Mouse (Mus musculus) Patski (cell line): Measurements from ENCODE around the gene Ern1. TPM values are rescaled to one million over a fixed set of nuclear protein-coding genes. Genes with fewer than 3 reads are reported as not detected.
"Not testable (repeated sequence)": the region's sequence is repeated elsewhere in the genome, so short reads cannot be mapped to it uniquely, and the experiment has no call there.

Experiments used
- ATAC-seq: fragments of 100-300 bp; one replicate; pipeline ENCODE4 v1.8.0; 2021
- CTCF ChIA-PET: fragments of 350-600 bp; sonication (Branson Sonifier 250); formaldehyde crosslinking; loops from one replicate; lab custom pipeline; 2022; ENCODE audit warnings: inconsistent platforms; lab: Charles Lee
- POLR2A ChIA-PET: fragments of 350-600 bp; sonication (Branson Sonifier 250); formaldehyde crosslinking; loops from one replicate; lab custom pipeline; 2022; ENCODE audit warnings: antibody characterized with exemption, inconsistent platforms; lab: Charles Lee
- DNase-seq: peaks from one replicate; pipeline ENCODE4 v3.0.0-alpha.2; 2011; ENCODE audit warnings: low read depth, low spot score
- H3K27me3 ChIP-seq: fragments of 371-371 bp; one replicate; pipeline ENCODE4 v1.5.1; 2021
- CTCF ChIP-seq: fragments of 100-300 bp; IDR thresholded peaks from one replicate; pipeline ENCODE4 v1.5.1; 2021
- in situ Hi-C: fragments of 300-500 bp; cut with MboI; formaldehyde crosslinking; loops from 3 replicates; pipeline ENCODE4 v1.11.1; 2018; ENCODE audit warnings: low pct_unique_long_range_greater_than_20kb, mixed read lengths
- polyA plus RNA-seq: library from polyadenylated mRNA; unstranded; gene quantifications from one replicate; pipeline ENCODE4 v1.2.3, GENCODE M21; 2021

Gene Ern1
- polyA plus RNA-seq, 1 experiment from 2014 or later = 12.4 TPM

DNA sequence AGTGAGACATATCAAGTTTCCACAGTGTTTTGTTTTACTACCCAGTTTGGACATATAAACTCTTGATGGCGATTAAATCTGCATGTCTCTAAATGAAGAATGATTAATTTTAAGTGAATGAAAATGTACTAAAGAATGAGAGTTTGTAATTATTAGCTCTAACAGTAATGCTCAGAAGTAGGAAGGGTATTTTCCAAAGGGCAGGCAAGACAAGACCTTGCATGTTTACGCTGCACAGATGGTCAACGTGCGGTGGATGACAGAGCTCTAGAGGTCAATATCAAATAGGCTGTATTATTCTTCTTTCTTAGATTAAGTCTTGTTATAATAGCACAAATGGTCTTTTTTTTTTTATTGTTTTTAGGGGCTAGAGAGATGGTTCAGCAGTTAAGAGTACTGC, 21.7 kb downstream of the Ern1 start:
- no peak for TF ChIP-seq CTCF
- ChIA-PET POLR2A (no interaction called here), CTCF (no interaction called here)
- DNase-seq (no peak), ATAC-seq (no peak)
- H3K27me3 ChIP-seq = no peaks in the 10 kb centered on the region
- in situ Hi-C loops = no loop called here

DNA sequence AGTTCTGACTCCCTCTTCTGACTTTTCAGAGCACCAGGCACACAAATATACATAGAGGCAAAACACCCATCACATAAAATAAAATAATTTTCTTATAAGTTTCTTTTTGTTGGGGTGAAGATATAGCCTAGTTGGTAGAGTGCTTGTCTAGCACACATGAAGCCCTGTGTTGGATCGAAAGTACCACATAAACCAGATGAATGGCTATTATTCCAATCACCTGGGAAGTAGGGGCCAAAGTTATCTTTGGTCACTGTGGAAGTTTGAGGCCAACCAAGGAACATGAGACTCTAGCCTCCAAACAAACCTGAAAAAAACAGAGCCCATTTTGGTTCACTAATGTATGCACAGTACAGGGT, 22.1 kb downstream of the Ern1 start:
- TF ChIP-seq CTCF = no peak

DNA sequence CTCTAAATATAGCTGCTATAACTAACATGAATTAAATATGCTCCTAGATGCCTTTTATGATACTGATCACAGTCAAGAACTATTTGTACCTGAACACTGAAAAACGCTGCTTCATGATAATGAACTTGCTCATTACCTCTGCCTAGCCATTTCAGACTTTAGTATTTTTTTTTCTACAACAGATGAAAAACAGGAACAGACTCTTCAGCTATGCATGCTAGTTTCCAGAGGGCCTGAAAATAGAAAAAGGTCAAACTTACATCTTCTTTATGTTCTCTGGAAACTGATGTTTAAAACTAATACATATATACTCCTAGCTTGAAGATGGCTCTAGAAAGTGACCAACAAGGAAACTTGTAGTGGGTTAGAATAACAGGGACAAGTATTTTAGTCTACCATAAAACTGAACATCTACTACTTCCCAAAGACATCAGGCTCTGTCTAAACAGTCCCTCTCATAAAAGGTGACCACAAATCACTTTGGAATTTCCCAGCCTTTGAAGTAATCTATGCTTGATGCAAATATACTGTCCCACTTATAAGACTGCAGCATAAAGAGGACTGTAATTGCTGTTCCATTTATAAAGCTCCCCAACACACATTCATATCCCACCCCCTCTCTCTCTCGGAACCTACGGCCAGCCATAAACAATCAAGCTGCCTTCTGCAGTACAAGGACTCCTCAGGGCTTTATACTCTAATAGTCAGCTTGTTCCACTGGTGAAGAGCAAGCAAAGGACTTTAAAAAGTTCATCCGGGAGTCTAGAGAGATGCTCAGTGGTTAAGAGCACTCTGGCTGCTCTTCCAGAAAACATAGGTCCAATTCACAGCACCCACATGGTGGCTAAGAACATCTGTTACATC, 22.7 kb downstream of the Ern1 start:
- no peaks in the 10 kb centered on the region for H3K27me3 ChIP-seq
- ChIA-PET POLR2A (no interaction called here), CTCF (interaction anchor here (1.4 to 1.5 kb wide), 3 partner anchors 15 to 42 kb away, joined by 3 to 4 read pairs (median 3); no protein-coding TSS in a partner anchor)
- in situ Hi-C loops = no loop called here
- no peak for TF ChIP-seq CTCF
- ATAC-seq (no peak), DNase-seq (no peak)

More for the DNA sequence above, 22.1 kb downstream of the Ern1 start:
- DNase-seq = no peak
- CTCF ChIA-PET = no interaction called here
- in situ Hi-C loops = no loop called here
- POLR2A ChIA-PET = no interaction called here
- no peak for ATAC-seq
- no peaks in the 10 kb centered on the region for H3K27me3 ChIP-seq

GRCm38 (mm10) chr11:106463845-106464244, 23.8 kb downstream of the Ern1 start:
- DNase-seq = no peak
- H3K27me3 ChIP-seq = no peaks in the 10 kb centered on the region
- no peak for ATAC-seq
- ChIA-PET POLR2A (no interaction called here), CTCF (interaction anchor here (1.4 to 1.5 kb wide), 3 partner anchors 16 to 41 kb away, joined by 3 to 4 read pairs (median 3); no protein-coding TSS in a partner anchor)
- in situ Hi-C loops = no loop called here
- no peak for TF ChIP-seq CTCF

DNA sequence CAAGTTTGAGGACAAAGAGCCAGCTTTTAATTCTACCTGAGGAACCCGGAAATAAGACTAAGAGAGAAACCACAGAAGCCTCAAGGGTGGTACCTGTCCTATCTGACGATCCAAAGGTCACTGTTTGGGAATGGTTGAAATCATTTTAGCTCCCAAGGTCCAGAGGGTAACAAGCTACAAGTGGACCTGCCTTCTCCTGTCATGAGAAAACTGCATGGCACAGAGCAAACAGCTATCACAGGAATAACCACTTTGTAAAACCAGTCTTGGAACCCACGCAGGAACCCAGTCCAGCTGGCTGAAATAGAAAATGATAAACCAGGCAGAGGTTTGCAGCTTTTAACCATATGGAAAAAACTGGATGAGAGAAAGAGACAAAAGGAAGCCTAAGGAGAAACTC, 25.3 kb downstream of the Ern1 start:
- in situ Hi-C loops = no loop called here
- POLR2A ChIA-PET = no interaction called here
- CTCF ChIA-PET = interaction anchor here (0.6 to 1.4 kb wide), 2 partner anchors 11 to 29 kb away, joined by 3 read pairs; no protein-coding TSS in a partner anchor
- no peak for TF ChIP-seq CTCF
- no peaks in the 10 kb centered on the region for H3K27me3 ChIP-seq
- no peak for ATAC-seq
- DNase-seq = no peak

DNA sequence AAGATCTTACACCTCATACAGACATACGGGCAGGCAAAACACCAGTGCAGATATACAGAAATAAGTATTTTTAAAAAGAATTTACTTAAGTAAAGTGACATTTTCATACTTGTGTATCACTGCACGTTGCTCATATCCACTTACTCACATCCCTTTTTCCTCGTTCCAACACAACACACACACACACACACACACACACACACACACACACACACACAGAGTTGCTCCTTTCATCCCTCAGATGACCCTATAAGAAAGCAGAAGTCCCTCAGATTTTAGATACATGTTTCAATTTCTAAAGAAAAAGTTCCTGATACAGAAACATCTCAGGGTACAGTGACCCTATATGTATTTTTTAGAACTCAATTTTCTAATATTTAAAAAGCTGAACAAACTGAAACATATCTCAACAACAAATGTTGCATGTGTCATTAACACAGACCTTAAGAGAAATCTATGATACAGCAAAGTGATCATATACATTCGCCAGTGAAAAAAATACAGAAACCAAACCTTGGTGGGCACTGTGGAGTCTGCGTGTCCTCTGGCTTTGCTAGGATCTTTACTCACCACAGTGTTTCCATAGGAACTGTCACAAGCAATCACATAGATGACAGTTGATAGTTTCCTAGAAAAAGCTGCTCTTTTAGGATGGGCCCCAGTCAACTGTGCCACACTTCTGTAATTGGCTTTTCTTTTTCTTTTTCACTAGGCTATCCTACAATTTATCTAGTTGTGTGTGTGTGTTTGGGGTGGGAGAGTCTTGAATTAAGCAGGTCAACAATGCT, 26.3 kb downstream of the Ern1 start:
- ChIA-PET CTCF (interaction anchor here (0.7 to 1.3 kb wide), 2 partner anchors 12 to 13 kb away, joined by 3 read pairs; no protein-coding TSS in a partner anchor), POLR2A (interaction anchor here (0.7 to 1.0 kb wide), 2 partner anchors 13 to 15 kb away, joined by 3 to 5 read pairs; no protein-coding TSS in a partner anchor)
- ATAC-seq = no peak
- no peak for TF ChIP-seq CTCF
- DNase-seq = no peak
- in situ Hi-C loops = no loop called here
- no peaks in the 10 kb centered on the region for H3K27me3 ChIP-seq

GRCm38 (mm10) chr11:106460671-106461070, 27.0 kb downstream of the Ern1 start:
- no peak for TF ChIP-seq CTCF
- DNase-seq (no peak), ATAC-seq (no peak)
- in situ Hi-C loops = no loop called here
- CTCF ChIA-PET = interaction anchor here (0.7 to 2.5 kb wide), 5 partner anchors 10 to 31 kb away, joined by 3 to 6 read pairs (median 3); no protein-coding TSS in a partner anchor
- POLR2A ChIA-PET = interaction anchor here (0.7 to 1.0 kb wide), 2 partner anchors 14 kb away, joined by 3 to 5 read pairs; no protein-coding TSS in a partner anchor
- H3K27me3 ChIP-seq = no peaks in the 10 kb centered on the region

GRCm38 (mm10) chr11:106458540-106458939, 29.1 kb downstream of the Ern1 start:
- H3K27me3 ChIP-seq = no peaks in the 10 kb centered on the region
- in situ Hi-C loops = no loop called here
- ATAC-seq = no peak
- CTCF ChIA-PET = interaction anchor here (1.6 to 2.5 kb wide), 2 partner anchors 10 to 23 kb away, joined by 6 read pairs; no protein-coding TSS in a partner anchor
- POLR2A ChIA-PET = no interaction called here
- DNase-seq = no peak
- no peak for TF ChIP-seq CTCF

GRCm38 (mm10) chr11:106443646-106444045, 44.0 kb downstream of the Ern1 start:
- in situ Hi-C loops = no loop called here
- ChIA-PET CTCF (interaction anchor here (1.5 kb wide), 1 partner anchor 11 kb away, joined by 4 read pairs; no protein-coding TSS in a partner anchor), POLR2A (no interaction called here)
- DNase-seq = no peak
- H3K27me3 ChIP-seq = no peaks in the 10 kb centered on the region
- TF ChIP-seq CTCF = no peak
- ATAC-seq = no peak

DNA sequence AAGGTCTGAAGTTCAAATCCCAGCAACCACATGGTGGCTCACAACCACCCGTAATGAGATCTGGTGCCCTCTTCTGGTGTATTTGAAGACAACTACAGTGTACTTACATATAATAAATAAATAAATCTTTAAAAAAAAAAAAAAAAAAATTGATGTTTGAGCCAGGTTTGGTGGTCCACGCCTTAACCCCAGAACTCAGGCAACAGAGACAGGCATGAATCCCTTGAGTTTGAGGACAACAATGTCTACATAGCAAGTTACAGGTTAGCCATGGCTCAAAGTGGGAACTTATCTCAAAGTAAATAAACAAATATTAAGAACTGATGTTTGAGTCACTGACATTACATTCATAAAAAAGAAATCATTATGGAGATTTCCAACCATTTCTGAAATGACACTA, 45.1 kb downstream of the Ern1 start:
- DNase-seq, H3K27me3 ChIP-seq, CTCF ChIA-PET, in situ Hi-C loops, ATAC-seq, POLR2A ChIA-PET: not testable (repeated sequence)
- peak; percentile 31 for TF ChIP-seq CTCF
